In the genomic region with DNA sequence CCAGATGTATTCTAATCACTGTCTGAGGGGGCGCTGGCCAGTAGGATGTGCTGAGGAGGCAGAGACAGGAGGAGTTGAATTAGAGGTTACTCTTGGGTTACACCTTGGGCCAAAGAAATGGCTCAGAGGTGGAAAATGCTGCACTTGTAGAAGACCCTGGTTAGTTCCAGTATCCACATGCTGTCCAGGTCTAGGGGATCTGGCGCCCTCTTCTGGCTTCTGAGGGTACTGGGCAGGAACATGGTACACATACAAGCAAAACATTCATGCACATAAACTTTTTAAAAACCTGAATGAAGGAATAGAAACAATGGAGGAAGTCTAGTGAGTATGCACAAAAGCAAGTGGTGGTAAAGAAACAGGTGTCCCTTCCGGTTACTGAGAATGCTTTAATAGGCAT, we compare ENCODE assay signal across 12 mouse cellular contexts. TPM values are rescaled to one million over a fixed set of nuclear protein-coding genes. Genes with fewer than 3 reads are reported as not detected.
DNase-seq lines count a peak whose midpoint lies in the region; TF ChIP-seq lines count a peak whose summit lies in the region.
"Had no signal": no experiment of that assay in that cellular context is flagged by ENCODE, and none has a peak within 500 bp of the region (broad histone marks: within the 10 kb centered on the region; RNA-seq: fewer than 3 reads in every experiment).

No protein-coding gene starts in this region.

- in situ Hi-C loops in ES-E14 (cut with MboI; ENCODE audit: low sequenced_read_pairs in 2 of 2, unreplicated experiment in 2 of 2) = no loop called here

- H3K9ac ChIP-seq in ES-E14 (ENCODE audit: insufficient read depth, low read depth, low read length, poor library complexity, severe bottlenecking) = no peak overlapping the region
- H3K9ac ChIP-seq: embryonic facial prominence, embryonic 12.5 days; hindbrain, embryonic 14.5 days had no signal

- H3K9me3 ChIP-seq in ES-E14 (ENCODE audit: control insufficient read depth, insufficient read depth, low read depth, low read length) = no peaks in the 10 kb centered on the region

- peak; percentile 46 to 60 for DNase-seq in kidney, postnatal 4 days
- DNase-seq in kidney, adult 8-10 months = no peak
- DNase-seq in B cell, adult 2 months = peak; percentile 56 to 62
- no peak for DNase-seq in ES-E14 (ENCODE audit: low read depth, low spot score)
- peak; percentile 51 for DNase-seq in lung, postnatal 10 days
- DNase-seq in adrenal gland, adult (ENCODE audit: inconsistent age in 2 of 2, low spot score in 1 of 2) = no peak
- DNase-seq in layer of hippocampus, postnatal 25 days (ENCODE audit: extremely low spot score in 1 of 2, low spot score in 1 of 2) = no peak
- DNase-seq: gastrocnemius, postnatal 25 days; thymus, postnatal 25 days had no signal

- peaks cover 16 to 22% of the 10 kb centered on the region in 2 experiments for H3K4me1 ChIP-seq in ES-E14 (ENCODE audit: control insufficient read depth in 2 of 2, insufficient read depth in 2 of 2, low read length in 2 of 2, poor library complexity in 1 of 2)

- no peaks in the 10 kb centered on the region for H3K36me3 ChIP-seq in ES-E14 (ENCODE audit: control insufficient read depth, insufficient read depth, low read length, poor library complexity, severe bottlenecking)
- H3K36me3 ChIP-seq: embryonic facial prominence, embryonic 12.5 days; midbrain, embryonic 10.5 days had no signal

- H3K27ac ChIP-seq in ES-E14 (ENCODE audit: insufficient read depth, low read depth, low read length, poor library complexity, severe bottlenecking) = no peak overlapping the region
- H3K27ac ChIP-seq: embryonic facial prominence, embryonic 12.5 days; hindbrain, embryonic 14.5 days; midbrain, embryonic 10.5 days had no signal

- no peak overlapping the region for H3K4me3 ChIP-seq in ES-E14 (ENCODE audit: insufficient read depth in 1 of 2, low read depth in 1 of 2, low read length in 2 of 2, poor library complexity in 1 of 2, severe bottlenecking in 1 of 2)
- H3K4me3 ChIP-seq: embryonic facial prominence, embryonic 12.5 days; midbrain, embryonic 10.5 days had no signal

TF ChIP-seq in ES-E14, 5 proteins besides CTCF, POLR2A, EP300 and RAD21:
- TF ChIP-seq ZC3H11A (IDR thresholded peaks at IDR 0.05; ENCODE audit: borderline replicate concordance, low read depth, low read length) (0 out of 2 replicates have a peak, but pooled peaks have one; percentile 4), HCFC1 (IDR thresholded peaks at IDR 0.05; ENCODE audit: borderline replicate concordance, insufficient read depth, low read length) (no peak), ZNF384 (IDR thresholded peaks at IDR 0.05; ENCODE audit: low read depth, low read length) (no peak), MAFK (IDR thresholded peaks at IDR 0.05; ENCODE audit: insufficient read depth, low read depth, low read length) (no peak)

RNA-seq across cellular contexts. Expression of a gene that starts 26.2 kb away (rescaled TPM):
- total RNA-seq in ES-E14 (2012; rRNA removed) = 2.0 and 2.6 TPM in 2 replicates
- total RNA-seq in layer of hippocampus, postnatal 25 days (2021) = 1 to 10 TPM; 2.7 to 3.1 TPM

RNA-seq across cellular contexts. Expression of a gene that starts 55.6 kb away (rescaled TPM):
- total RNA-seq in ES-E14 (2012; rRNA removed) = 1.0 and 1.8 TPM in 2 replicates
- total RNA-seq in layer of hippocampus, postnatal 25 days (2021) = 1 to 10 TPM; 4.9 to 5.6 TPM

Comparison
In these comparisons a context has a peak if more than half of its experiments do, and no peak if none do; other contexts are left out.
1. DNase-seq: peak in kidney, postnatal 4 days (2 of 2), B cell, adult 2 months (2 of 2) and lung, postnatal 10 days (single experiment); none in kidney, adult 8-10 months (0 of 2), ES-E14 (single experiment), adrenal gland, adult (0 of 2) and layer of hippocampus, postnatal 25 days (0 of 2).